13 mouse cellular contexts compared by ENCODE assay signal in the genomic region with DNA sequence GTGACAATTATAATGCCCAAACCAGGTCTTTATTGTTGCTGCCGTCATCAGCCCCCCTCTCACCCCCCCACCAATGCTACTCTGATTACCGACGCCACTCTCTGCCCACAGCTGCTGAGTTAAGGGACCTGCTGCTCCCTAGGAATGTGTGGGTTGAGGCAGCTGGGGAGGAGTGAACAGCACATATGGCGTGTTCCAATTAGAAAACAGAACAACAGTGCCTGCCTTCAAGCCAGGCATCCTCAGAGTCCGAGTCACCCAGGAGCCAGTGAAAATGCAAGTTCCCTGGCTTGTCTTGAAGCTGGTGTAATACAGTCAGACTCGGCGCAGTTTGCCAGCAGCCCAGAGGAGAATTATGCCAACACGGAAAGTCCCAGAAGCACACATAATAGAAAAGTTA.
DNase-seq lines count a peak whose midpoint lies in the region; ATAC-seq lines count a peak whose summit lies in the region.
"Had no signal": no experiment of that assay in that cellular context is flagged by ENCODE, and none has a peak within 500 bp of the region (broad histone marks: within the 10 kb centered on the region; RNA-seq: fewer than 3 reads in every experiment).

No protein-coding gene starts in this region.

- peaks cover 31% of the 10 kb centered on the region for H3K4me1 ChIP-seq in forebrain, embryonic 13.5 days
- peaks cover 14% of the 10 kb centered on the region; the same call in 1 of the 2 replicates for H3K4me1 ChIP-seq in forebrain, embryonic 10.5 days

- WGBS in forebrain, embryonic 13.5 days, result 52% methylated on average over 8 of the region's 8 CpGs
- WGBS in forebrain, embryonic 10.5 days, result 72% methylated on average over 8 of the region's 8 CpGs

- H3K4me2 ChIP-seq in forebrain, embryonic 13.5 days, result no peak overlapping the region

- no peaks in the 10 kb centered on the region for H3K9me3 ChIP-seq in forebrain, embryonic 13.5 days (replicated peaks)
- no peaks in the 10 kb centered on the region for H3K9me3 ChIP-seq in forebrain, embryonic 10.5 days

- no peaks in the 10 kb centered on the region for H3K27me3 ChIP-seq in forebrain, embryonic 13.5 days
- H3K27me3 ChIP-seq in forebrain, embryonic 10.5 days (ENCODE audit: poor library complexity, severe bottlenecking), result no peaks in the 10 kb centered on the region
- H3K27me3 ChIP-seq: Patski had no signal

- no peak overlapping the region for H3K9ac ChIP-seq in forebrain, embryonic 13.5 days

- no peak overlapping the region for H3K27ac ChIP-seq in forebrain, embryonic 13.5 days
- no peak overlapping the region for H3K27ac ChIP-seq in forebrain, embryonic 10.5 days

- no peaks in the 10 kb centered on the region for H3K36me3 ChIP-seq in forebrain, embryonic 13.5 days (ENCODE audit: poor library complexity, severe bottlenecking)
- H3K36me3 ChIP-seq in forebrain, embryonic 10.5 days (replicated peaks), result no peaks in the 10 kb centered on the region

- DNase-seq in forebrain, embryonic 10.5 days (ENCODE audit: extremely low spot score, low spot score), result no peak
- DNase-seq in left cerebral cortex, adult 11 months (ENCODE audit: low spot score), result peak; percentile 45
- no peak for DNase-seq in left cerebral cortex, postnatal 10 days (ENCODE audit: extremely low spot score in 1 of 2, low spot score in 2 of 2)
- DNase-seq in layer of hippocampus, adult 9-11 months, result peak; percentile 84
- peak; percentile 58 for DNase-seq in retina, postnatal 1 day
- DNase-seq in lung, postnatal 10 days, result no peak
- DNase-seq: cerebellum, postnatal 36 days; gastrocnemius, postnatal 25 days; heart, postnatal 14 days had no signal

- peak; percentile 63; the same call in 1 of the 2 replicates for ATAC-seq in forebrain, embryonic 13.5 days
- ATAC-seq in megakaryocyte progenitor cell, adult 5-6 weeks (replicated peaks; ENCODE audit: poor library complexity), result no peak
- ATAC-seq: lung, postnatal 0 days; Patski had no signal

- intact Hi-C loops in left cerebral cortex, postnatal 10 days (cut with DNase I), result no loop called here

- no peak overlapping the region for H3K4me3 ChIP-seq in forebrain, embryonic 13.5 days
- H3K4me3 ChIP-seq in forebrain, embryonic 10.5 days, result no peak overlapping the region

Comparison
In these comparisons a context has a peak if more than half of its experiments do, and no peak if none do; other contexts are left out.
1. DNase-seq: peak in left cerebral cortex, adult 11 months (single experiment), layer of hippocampus, adult 9-11 months (single experiment) and retina, postnatal 1 day (single experiment); none in forebrain, embryonic 10.5 days (single experiment), left cerebral cortex, postnatal 10 days (0 of 2) and lung, postnatal 10 days (single experiment).